Mouse (Mus musculus) telencephalon, adult 2 months (tissue): Measurements from ENCODE around the gene Tsen54.

Source experiments
- DNase-seq: peaks from one replicate; pipeline ENCODE4 v3.0.0-alpha.2; 2011; ENCODE audit warnings: low read depth, low spot score

The Tsen54 gene

GRCm38 (mm10) chr11:115814605-115815450 is at the start of gene Tsen54:
Gene Tsen54 (plus strand): TSS chr11:115814724.
- no peak for DNase-seq

GRCm38 (mm10) chr11:115765103-115765606 is 49.4 kb upstream of the Tsen54 start, which contains the start of gene Tmem94:
Gene Tmem94 (plus strand): TSS chr11:115765433.
- DNase-seq, result peak; percentile 96

- DNase-seq, result no peak
Observed at GRCm38 (mm10) chr11:115765607-115766141, 48.9 kb upstream of the Tsen54 start.

GRCm38 (mm10) chr11:115766356-115766943 is 48.1 kb upstream of the Tsen54 start:
- DNase-seq, result no peak

GRCm38 (mm10) chr11:115766981-115767380 is 47.5 kb upstream of the Tsen54 start:
- no peak for DNase-seq

GRCm38 (mm10) chr11:115768896-115769295 is 45.6 kb upstream of the Tsen54 start:
- DNase-seq, result no peak

- DNase-seq, result no peak
Observed at GRCm38 (mm10) chr11:115774653-115775052, 39.9 kb upstream of the Tsen54 start.

GRCm38 (mm10) chr11:115775821-115776665 is 38.5 kb upstream of the Tsen54 start:
- no peak for DNase-seq

- DNase-seq, result no peak
Observed at GRCm38 (mm10) chr11:115776954-115777353, 37.6 kb upstream of the Tsen54 start.

DNA sequence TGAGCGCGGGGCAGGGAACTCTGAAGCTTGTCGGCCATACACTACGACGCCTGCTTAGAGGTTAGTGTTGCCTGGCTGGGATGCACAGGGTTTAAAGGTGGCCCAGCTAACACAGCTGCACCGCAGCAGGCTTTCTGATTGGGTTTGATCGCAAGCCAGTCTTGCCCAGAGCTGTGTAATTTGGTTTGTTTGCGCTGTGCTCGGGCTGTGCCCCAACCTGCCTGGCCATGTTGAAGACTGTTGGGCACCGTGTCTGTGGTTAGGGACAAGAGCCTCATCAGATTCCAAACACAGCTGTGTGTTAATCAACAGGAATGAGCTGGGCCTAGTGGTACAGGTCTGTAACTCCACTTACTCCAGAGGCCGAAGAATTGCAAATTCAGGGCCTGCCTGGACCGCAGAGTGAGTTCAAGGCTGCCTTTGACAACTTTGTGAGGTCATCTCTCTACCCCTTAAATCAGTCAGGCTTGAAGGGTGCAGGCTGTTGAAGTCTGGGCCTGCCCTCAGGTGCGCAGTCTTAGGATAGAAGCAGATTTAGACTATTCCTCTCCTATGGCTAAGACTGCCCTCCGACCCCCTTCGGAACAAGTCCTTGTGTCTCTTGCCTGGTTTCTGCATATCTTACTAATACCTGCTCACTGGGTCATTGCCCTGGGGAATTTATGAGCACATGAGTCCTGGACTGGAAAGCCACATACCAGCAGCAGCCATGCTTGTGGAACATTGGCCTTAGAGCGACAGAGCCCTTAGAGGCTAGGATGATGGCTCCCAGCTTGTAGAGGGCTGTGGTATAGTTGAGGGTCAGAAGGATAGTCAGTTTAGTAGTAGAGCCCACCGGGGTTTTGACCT is 36.8 kb upstream of the Tsen54 start:
- no peak for DNase-seq

GRCm38 (mm10) chr11:115779038-115779571 is 35.4 kb upstream of the Tsen54 start:
- no peak for DNase-seq

DNA sequence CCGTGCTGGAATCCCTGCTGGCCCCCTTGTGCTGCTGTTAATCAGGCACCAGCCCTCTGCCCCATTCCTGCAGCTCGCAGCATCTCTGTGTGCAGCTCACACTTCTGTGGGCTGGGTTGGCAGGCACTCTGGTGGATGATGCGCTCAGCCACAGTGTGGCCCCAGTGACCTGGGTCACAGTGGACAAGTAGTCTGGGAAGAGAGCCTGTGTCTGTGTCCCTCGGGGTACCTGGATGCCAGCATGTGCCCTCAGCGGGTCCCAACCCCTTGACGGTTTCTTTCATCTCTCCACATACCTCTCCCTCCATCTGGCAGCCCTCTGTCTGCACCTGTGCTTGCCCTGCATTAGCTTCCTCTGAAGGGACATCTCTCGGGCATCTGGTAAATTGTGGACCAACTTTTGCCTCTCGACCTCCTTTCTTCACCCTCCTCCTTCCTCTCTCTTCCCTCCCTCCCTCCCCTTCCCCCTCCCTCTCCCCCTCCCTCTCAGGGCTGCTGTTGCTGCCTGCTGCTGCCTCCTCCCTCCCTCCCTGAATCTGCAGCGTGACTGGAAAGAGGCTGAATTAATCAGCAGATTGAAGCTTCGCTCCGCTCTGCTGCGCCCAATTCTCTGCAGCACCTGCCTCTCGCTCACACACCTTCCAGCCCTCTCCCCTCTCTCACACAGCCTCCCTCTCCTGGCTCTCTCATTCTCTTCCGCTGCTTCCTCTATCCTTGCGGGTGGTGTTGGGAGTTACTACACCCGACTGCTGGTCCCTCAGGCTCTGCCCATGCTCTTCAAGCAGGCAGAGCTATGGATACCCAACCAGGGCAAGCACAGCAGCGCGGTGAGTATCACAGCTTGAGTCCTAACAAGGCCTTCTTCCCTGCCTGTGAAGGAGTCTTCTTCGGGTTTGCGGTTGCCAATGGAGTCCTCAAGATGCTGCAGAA is 34.1 kb upstream of the Tsen54 start:
- DNase-seq, result peak; percentile 46

DNA sequence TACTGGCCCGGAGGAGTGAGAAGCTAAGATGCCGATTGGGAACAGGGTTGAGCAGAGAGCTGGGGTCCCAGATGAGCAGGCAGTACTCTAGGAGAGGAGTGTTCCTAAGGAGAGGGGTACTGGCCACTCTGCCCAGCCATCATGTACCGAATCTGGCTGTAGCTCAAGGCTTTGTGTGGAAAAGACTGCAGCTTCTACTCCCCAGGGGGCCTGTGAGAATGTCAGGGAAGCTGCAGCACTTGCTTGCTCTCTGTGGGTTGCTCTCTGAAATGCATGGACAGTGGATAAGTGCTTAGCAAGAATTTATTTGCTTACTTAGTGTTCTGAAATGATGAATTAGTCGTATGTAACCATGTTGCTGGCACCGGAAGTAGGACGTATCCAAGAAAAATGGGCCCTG is 28.1 kb upstream of the Tsen54 start:
- DNase-seq, result no peak

GRCm38 (mm10) chr11:115789787-115790186 is 24.7 kb upstream of the Tsen54 start:
- DNase-seq, result no peak

- DNase-seq, result no peak
Observed at GRCm38 (mm10) chr11:115791919-115792318, 22.6 kb upstream of the Tsen54 start.

GRCm38 (mm10) chr11:115792353-115792752 is 22.2 kb upstream of the Tsen54 start:
- no peak for DNase-seq

- no peak for DNase-seq
Observed at GRCm38 (mm10) chr11:115796898-115797297, 17.6 kb upstream of the Tsen54 start.

DNA sequence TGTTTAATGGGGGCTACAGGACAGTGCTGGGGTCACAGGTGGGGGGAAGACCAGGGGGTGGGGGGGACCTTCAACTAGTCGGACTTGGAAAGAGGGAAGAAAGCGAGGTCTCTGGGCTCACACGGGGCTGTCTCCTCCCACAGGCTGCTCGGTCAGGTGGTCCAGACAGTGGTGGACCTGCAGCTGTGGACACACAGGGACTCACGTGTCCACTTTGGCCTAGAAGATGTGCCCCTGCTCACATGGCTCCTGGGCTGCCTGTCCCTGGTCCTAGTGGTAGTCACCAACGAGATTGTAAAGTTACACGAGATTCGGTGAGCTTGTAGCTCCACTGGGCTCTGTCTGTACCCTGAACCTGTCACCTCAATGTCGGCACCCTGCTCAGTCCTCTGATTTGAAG is 16.9 kb upstream of the Tsen54 start:
- DNase-seq, result no peak

GRCm38 (mm10) chr11:115800981-115801380 is 13.5 kb upstream of the Tsen54 start:
- no peak for DNase-seq
